Mouse (Mus musculus) testis, adult 2 months (tissue): Measurements from ENCODE around the gene Bmpr1b.

Experiments used
- CTCF ChIP-seq: fragments of 200-500 bp; IDR thresholded peaks from 2 replicates; pipeline ENCODE4 v1.5.1; 2012; ENCODE audit warnings: low read depth, mild to moderate bottlenecking, inconsistent platforms, low read length, moderate library complexity; ENCODE audit not compliant: control insufficient read depth, insufficient read depth, insufficient replicate concordance
- POLR2A ChIP-seq: fragments of 200-500 bp; IDR thresholded peaks from 2 replicates; pipeline ENCODE4 v1.6.1; 2012; ENCODE audit warnings: low read depth, mild to moderate bottlenecking, inconsistent platforms, low read length, moderate library complexity; ENCODE audit not compliant: control insufficient read depth

GRCm38 (mm10) chr3:142099151-142099550 is 70.1 kb downstream of the Bmpr1b start:
- no peak for TF ChIP-seq CTCF
- TF ChIP-seq POLR2A, result no peak
